Mouse (Mus musculus) layer of hippocampus, postnatal 36 days (tissue): ENCODE data around the gene Rmnd1. TPM values are rescaled to one million over a fixed set of nuclear protein-coding genes. Genes with fewer than 3 reads are reported as not detected.

Experiments used
- total RNA-seq, 2 experiments: library from RNA; stranded (reverse); gene quantifications; 2 replicates each; pipeline ENCODE4 v1.2.3; 2021

Rmnd1 gene
- total RNA-seq, 2 experiments from 2014 or later: 39.5 to 40.6 TPM

Other genes with a start within 250 kb of the Rmnd1 start
- 10 to 100 TPM; 10.6 to 14.6 TPM for gene Akap12, start 166.0 kb downstream of the Rmnd1 start, total RNA-seq
- gene Zbtb2, start 44.3 kb downstream of the Rmnd1 start, total RNA-seq: 10 to 100 TPM; 12.4 to 13.4 TPM
- gene Armt1, start 79 bp upstream of the Rmnd1 start, total RNA-seq: 10 to 100 TPM; 24.8 to 25.1 TPM
- gene Ccdc170, start 50.1 kb upstream of the Rmnd1 start, total RNA-seq: under 1 TPM; 0.32 to 0.96 TPM
- 1 to 10 TPM; 2.3 to 2.7 TPM for gene Esr1, start 179.2 kb upstream of the Rmnd1 start, total RNA-seq